Mouse (Mus musculus) liver, postnatal 0 days (tissue): ENCODE measurements at regions not wholly inside any gene's neighbourhood (a gene's known extent, or its start where the extent isn't known, plus 50 kb on each side); places are given as distances from the start of the nearest gene placed in this dataset.

Source experiments
- CTCF ChIP-seq: sonication (generic); IDR thresholded peaks from 2 replicates; pipeline ENCODE4 v1.5.1; 2016; ENCODE audit warnings: antibody characterized with exemption, low read depth
- EP300 ChIP-seq: IDR thresholded peaks from 2 replicates; pipeline ENCODE4 v1.6.1; 2016; ENCODE audit warnings: antibody characterized with exemption, low read depth, mild to moderate bottlenecking

- TF ChIP-seq CTCF (no peak), EP300 (no peak)
Observed at GRCm38 (mm10) chr17:49377626-49378025, 50.5 kb upstream of the Mocs1 start.
